Mouse (Mus musculus): Measurements from ENCODE around the gene Carns1.

- TF ChIP-seq CTCF (IDR thresholded peaks at IDR 0.05 in 2 of 3, conservative IDR thresholded peaks at IDR 0.05 in 1 of 3; ENCODE audit: control insufficient read depth in 1 of 3, insufficient read depth in 1 of 3, low read depth in 2 of 3, low read length in 3 of 3, poor library complexity in 1 of 3, severe bottlenecking in 1 of 3) (no peak), POLR2AphosphoS2 (IDR thresholded peaks at IDR 0.05; ENCODE audit: low read length) (no peak), EP300 (IDR thresholded peaks at IDR 0.05; ENCODE audit: low read depth in 1 of 2, low read length in 2 of 2) (no peak), ELF1 (IDR thresholded peaks at IDR 0.05; ENCODE audit: low read depth, low read length) (no peak), NRF1 (IDR thresholded peaks at IDR 0.05; ENCODE audit: insufficient read depth, low read depth, low read length, poor library complexity, severe bottlenecking) (no peak), MEF2A (IDR thresholded peaks at IDR 0.05; ENCODE audit: extremely low read depth, insufficient replicate concordance, low read depth, low read length, poor library complexity, severe bottlenecking) (no peak), POLR2A (IDR thresholded peaks at IDR 0.05; ENCODE audit: control insufficient read depth in 1 of 2, insufficient read depth in 1 of 2, low read depth in 1 of 2, low read length in 2 of 2, poor library complexity in 1 of 2) (no peak), USF1 (IDR thresholded peaks at IDR 0.05; ENCODE audit: low read depth, low read length) (no peak), SIN3A (IDR thresholded peaks at IDR 0.05; ENCODE audit: low read length) (no peak), MAZ (IDR thresholded peaks at IDR 0.05; ENCODE audit: low read depth, low read length) (no peak), GATA1 (IDR thresholded peaks at IDR 0.05; ENCODE audit: low read depth, low read length) (no peak), KAT2A (conservative IDR thresholded peaks at IDR 0.05; ENCODE audit: low read depth, low read length) (no peak), ZKSCAN1 (IDR thresholded peaks at IDR 0.05; ENCODE audit: low read depth, low read length) (no peak)
These were observed 44.2 kb downstream of the Carns1 start for GRCm38 (mm10) chr19:4131075-4131474.

Measured in MEL (cell line).